Mouse (Mus musculus): ENCODE results near the gene Vcl. TPM values are rescaled to one million over a fixed set of nuclear protein-coding genes. Genes with fewer than 3 reads are reported as not detected.

The Vcl gene
- 10 to 100 TPM; 27.6 to 36.3 (median 30.7) TPM for total RNA-seq (2022)

GRCm38 (mm10) chr14:20928848-20929745 is at the start of gene Vcl:
Vcl (plus strand) TSS chr14:20929398.
- DNase-seq (ENCODE audit: low spot score in 2 of 2), result peak; percentile 98 to 99

GRCm38 (mm10) chr14:20884691-20885090 is 44.5 kb upstream of the Vcl start:
- no peak for DNase-seq (ENCODE audit: low spot score in 2 of 2)

DNA sequence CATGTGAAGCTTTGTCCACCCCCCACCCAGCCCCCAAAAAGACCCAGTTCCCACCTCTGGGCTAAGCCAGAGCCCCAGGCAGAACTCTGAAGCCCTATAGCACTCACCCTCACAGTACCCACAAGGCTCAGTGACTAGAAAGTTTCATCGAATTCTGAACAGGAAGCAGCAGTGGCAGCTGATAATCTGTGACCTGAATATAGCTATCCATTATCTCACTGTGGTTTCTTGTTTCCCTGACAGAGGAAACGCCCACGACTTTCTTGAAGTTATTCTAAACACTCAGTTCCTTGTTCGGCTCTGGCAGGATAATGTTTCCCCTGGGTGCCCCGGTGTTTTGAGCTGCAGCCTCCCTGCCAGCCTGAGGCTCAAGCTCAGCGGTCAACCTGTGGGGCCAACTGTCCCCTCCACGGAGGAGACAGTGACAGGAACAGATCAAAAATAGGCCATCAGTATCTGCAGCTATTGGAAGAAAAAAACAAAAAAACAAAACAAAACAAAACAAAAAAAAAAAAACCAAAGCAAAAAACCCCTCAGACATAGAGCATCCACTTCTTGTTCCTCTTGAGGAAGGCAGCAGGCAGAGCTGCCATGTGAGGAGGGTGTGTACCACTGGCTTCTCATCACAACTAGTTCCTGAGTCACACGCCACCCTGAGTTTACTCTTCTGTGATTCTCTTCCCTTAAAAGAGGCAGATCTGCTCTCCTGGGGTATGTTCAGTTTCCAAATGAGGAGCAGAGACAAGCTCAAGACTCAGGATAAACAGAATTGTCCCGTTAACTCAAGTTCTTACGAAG is 43.9 kb upstream of the Vcl start:
- DNase-seq (ENCODE audit: low spot score in 2 of 2), result no peak

GRCm38 (mm10) chr14:20886266-20886665 is 42.9 kb upstream of the Vcl start:
- DNase-seq (ENCODE audit: low spot score in 2 of 2), result peak in 1 of 2 experiments; percentile 26

GRCm38 (mm10) chr14:20887541-20888085 is 41.6 kb upstream of the Vcl start:
- no peak for DNase-seq (ENCODE audit: low spot score in 2 of 2)

- DNase-seq (ENCODE audit: low spot score in 2 of 2), result peak; percentile 38 to 52
These were observed 37.2 kb upstream of the Vcl start for GRCm38 (mm10) chr14:20891941-20892402.

- DNase-seq (ENCODE audit: low spot score in 2 of 2), result no peak
These were observed 35.4 kb upstream of the Vcl start for GRCm38 (mm10) chr14:20893815-20894214.

DNA sequence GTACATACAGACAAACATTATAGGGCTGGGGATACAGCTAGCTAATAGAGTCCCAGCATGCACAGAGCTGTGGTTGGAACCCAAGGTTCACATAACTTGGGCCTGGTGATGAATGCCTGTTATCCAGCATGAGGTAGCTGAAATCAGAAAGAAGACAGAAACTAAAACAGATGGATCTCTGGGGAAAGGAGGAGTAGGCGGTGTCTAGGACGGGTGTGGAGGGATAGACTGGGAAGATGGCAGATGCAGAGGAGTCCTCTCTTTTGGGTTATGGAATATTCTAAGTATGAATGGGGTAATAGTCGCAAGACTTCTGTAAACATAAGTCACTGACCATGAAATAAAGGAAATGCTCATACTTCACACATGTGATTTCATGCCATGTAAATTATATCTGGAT is 27.9 kb upstream of the Vcl start:
- DNase-seq (ENCODE audit: low spot score in 2 of 2), result no peak

GRCm38 (mm10) chr14:20903137-20903536 is 26.1 kb upstream of the Vcl start:
- DNase-seq (ENCODE audit: low spot score in 2 of 2), result no peak

DNA sequence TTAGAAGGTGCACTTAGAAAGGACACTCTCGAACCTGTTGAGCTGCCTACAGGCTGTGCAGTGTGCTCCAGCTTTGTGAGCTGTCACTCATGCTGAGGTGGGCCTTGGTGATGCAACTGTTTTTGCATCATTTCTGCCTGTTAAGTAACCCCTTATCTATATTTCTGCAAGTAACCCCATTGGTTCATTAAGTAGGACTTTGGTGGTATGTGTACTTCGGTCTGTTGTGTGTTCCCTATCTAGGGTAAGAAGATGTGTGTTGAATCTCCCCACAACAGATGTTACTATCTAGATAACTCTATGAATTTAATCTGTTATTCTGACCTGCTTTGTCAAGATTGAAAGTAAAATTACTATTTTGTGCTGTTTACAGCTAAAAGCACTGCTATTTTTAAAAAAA is 17.4 kb upstream of the Vcl start:
- no peak for DNase-seq (ENCODE audit: low spot score in 2 of 2)

GRCm38 (mm10) chr14:20914415-20914814 is 14.8 kb upstream of the Vcl start:
- DNase-seq (ENCODE audit: low spot score in 2 of 2), result peak; percentile 65 to 78

DNA sequence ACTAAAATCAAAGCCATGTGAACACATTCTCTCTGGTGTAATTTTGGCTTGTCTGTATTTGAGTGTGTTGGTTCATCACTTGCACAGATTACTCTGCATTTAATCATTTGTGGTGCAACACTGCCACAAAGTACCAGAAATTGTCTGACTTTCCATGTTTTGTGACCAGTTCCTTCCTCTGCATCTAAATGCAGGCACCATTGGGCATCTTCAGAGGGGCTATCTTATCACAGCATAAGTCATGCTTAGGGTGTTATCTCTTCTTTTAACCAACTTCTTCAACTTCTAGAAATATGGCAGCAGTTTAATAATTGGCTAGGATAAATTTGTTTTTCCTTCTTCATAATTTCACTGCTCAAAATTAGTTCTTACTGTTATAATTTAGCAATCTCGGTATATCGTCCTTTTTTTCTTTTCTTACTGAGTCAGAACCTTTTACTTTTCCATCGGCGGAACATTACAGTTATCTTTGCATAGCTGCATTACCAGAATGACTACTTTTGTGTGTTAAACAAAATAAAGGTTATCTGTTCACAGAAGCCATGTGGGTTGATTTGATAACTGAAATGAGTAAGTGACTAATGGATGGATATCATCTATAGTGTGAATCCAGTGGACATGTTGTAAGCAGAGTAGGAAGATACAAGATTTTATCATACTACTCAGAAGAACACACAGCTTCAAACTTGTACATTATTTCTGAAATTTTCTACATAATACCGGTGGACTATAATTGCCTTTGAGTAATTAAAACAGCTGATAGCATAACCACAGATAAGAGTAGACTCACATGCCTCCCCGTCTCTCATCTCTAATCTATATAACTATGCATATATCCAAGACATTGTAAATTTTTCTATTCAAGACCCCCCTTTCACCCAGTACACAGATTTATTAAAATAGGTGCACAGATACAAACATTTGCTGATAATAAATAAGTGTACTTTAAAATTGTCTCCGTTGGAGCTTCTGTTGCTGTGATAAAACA is 12.3 kb upstream of the Vcl start:
- no peak for DNase-seq (ENCODE audit: low spot score in 2 of 2)

DNA sequence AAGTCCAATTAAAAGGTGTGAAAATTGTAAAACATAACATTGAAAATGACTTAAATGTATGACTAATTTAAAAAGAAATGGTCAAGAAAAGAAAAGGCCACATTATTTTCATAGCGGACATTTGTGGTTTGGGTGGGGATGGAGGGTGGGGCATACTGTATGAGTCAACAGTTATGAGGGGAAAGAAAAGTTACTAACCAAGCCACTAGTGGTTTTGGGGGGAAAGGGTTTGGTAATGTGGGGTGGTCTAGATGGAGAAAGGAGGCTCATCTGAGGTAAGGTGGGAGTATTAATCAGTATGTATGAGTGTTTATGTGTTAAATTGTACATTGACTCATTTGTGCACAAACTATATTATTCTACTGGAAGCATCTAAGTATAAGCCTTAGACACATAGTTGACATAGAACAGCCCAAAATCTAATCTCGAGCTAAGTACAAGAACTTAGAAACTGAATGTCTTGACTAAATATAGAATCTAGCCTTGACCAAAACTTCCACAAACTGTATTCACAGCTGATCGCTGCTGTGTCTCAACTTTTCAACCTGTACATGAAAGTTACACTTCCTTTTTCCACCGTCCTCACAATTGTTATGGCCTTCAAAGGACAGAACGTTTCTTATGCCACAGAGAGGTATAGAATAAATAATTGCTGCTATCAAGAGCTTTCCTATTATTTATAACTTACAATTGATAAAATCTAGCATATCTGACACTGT is 5.0 kb upstream of the Vcl start:
- no peak for DNase-seq (ENCODE audit: low spot score in 2 of 2)

DNA sequence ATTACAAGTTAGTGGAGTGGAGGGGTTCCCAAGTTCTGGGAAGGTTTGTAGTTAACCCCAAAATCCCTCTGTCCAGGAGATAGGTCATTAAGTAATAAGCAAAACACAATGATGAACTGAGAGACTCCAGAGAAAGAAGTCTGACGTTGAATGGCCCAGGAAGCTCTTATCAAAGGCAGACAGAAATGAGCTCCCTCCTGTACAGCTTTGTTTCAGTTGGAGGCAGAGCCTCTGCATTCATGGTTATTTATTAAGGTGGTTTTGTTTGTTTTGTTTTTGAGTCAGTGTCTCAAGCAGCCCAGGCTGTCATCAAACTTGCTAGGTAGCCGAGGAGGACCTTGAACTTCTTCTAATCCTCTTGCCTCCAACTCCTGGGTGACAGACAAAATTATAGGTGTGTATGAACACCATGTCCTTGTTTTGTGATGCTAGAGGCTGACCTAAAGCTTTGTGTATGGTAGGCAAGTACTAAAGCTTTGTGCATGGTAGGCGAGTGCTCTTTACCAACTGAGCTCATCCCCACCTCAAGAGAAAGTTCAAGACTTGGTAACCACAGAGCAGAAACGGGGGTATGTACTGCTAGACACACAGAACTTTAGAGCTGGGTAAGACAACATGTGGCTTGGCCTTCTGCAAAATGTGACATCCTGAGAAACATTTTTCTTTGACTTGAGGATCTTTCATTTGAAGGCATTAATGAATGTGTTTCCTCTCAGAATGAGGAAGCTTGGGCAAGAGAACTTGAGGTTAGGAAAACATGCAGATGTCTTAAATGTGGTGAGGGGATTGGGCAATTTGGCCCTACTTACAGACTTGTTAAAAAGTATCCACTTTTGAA is 1.5 kb upstream of the Vcl start:
- DNase-seq (ENCODE audit: low spot score in 2 of 2), result no peak

DNA sequence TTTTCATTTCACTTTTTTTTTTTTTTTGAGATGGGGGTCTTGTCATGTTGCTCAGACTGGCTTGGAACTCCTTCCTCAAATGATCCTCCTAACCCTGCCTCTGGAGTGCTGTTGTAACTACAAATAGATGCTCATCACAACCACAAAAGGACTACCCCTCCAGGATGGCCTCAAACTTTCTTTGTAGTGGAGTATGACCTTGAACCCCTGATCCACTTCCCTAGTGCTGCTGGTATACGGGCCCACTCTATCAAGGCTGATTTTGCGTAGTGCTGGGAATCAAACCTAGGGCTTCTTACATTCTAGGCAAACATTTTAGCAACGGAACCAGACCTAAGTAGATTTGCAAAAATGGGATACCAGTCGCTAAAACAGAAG is 901 bp upstream of the Vcl start:
- no peak for DNase-seq (ENCODE audit: low spot score in 2 of 2)

DNA sequence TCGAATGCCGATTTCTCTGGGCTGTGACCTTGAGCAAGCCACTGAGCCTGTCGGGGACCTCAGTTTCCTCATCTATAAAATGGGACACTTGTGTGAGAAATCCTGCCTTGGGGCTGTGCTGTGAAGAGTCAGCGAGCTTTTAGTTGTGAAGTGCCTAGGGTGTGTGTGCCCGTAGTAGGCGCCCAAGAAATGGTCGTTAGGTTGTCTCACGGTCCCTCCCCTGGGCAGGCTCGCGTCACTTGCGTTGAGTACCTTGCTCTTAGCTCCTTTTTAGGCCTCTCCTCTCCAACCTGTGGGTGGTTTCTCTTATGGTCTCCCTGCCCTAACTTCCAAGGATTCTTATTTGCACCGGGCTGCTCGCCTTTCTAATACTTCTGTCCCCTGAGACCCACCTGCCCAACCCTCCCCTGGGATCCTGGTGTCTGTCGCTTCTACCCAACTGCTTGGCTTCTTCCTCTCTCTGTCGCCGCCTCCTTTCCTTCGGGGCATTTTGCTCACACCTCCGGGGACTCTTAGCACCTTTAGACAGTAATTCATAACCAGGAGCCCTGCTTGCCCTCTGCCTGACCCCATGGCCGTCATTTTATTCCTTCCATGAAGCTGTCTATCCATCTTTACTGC is 726 bp downstream of the Vcl start:
- DNase-seq (ENCODE audit: low spot score in 2 of 2), result peak in 1 of 2 experiments; percentile 21

GRCm38 (mm10) chr14:20930481-20931391 is 1.5 kb downstream of the Vcl start:
- no peak for DNase-seq (ENCODE audit: low spot score in 2 of 2)

DNA sequence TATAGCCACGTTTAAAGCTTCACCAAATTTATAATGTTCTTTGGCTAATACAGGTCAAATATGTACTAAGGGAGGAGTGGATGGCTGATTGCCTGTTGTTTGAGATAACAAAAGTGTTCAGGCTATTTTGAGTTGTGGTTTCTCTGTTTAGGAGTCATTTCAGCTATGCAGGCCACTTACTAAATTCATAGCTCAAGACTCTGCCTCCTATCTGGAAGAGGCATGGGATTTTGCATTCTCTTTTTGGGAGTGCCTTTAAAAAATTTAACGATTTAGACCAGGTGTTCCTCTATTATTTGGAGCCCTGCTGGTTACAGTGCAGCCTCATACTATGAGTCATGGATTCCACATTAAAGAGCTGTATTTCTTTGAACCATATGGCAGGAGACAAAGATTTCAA is 9.2 kb downstream of the Vcl start:
- DNase-seq (ENCODE audit: low spot score in 2 of 2), result no peak

Data from layer of hippocampus, adult 8-10 months (tissue).